ENCODE assay signal across 9 mouse cellular contexts in the genomic region with DNA sequence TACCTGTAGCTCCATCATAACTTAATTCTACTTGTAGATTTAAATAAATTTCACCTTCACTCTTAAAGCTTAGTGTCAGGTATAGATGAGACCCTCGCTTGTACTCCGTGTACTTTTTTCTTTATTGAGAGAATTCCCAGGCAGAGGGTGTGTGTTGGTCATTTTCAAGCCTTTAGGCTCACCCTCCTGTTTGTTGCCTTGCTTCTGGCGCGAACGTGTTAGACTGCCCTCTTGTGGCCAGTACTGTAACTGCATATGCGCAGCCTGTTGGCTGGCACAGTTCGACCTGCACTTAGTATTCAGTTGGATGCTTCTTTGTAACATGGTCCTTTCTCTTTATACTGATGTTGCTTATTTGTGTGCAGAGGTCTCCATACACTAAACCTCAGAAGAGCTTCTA.
DNase-seq lines count a peak whose midpoint lies in the region; ATAC-seq and TF ChIP-seq lines count a peak whose summit lies in the region.
"Had no signal": no experiment of that assay in that cellular context is flagged by ENCODE, and none has a peak within 500 bp of the region (broad histone marks: within the 10 kb centered on the region; RNA-seq: fewer than 3 reads in every experiment).

No protein-coding gene starts in this region.

- no peaks in the 10 kb centered on the region for H3K9me3 ChIP-seq in E14TG2a.4 (ENCODE audit: low read length)
- H3K9me3 ChIP-seq in kidney, embryonic 16.5 days (ENCODE audit: low read length): no peaks in the 10 kb centered on the region
- no peaks in the 10 kb centered on the region for H3K9me3 ChIP-seq in lung, postnatal 0 days (ENCODE audit: low read length)
- H3K9me3 ChIP-seq: heart, embryonic 13.5 days had no signal

- WGBS in kidney, embryonic 16.5 days: 3% methylated on average over 7 of the region's 7 CpGs
- 4% methylated on average over 7 of the region's 7 CpGs for whole genome bisulfite sequencing in lung, postnatal 0 days

- DNase-seq in adrenal gland, adult 18-20 months (ENCODE audit: low spot score in 2 of 2): peak; percentile 64 to 68
- DNase-seq in lung, postnatal 0 days (ENCODE audit: low spot score): peak; percentile 69
- peak; percentile 58 for DNase-seq in ovary, postnatal 36 days (ENCODE audit: low spot score)
- DNase-seq in urinary bladder, postnatal 25 days (ENCODE audit: low spot score): peak; percentile 64

- ATAC-seq in common myeloid progenitor, adult 5-6 weeks (replicated peaks; ENCODE audit: low read depth, poor library complexity, severe bottlenecking): peak; percentile 90
- ATAC-seq in granulocyte monocyte progenitor cell, adult 5-6 weeks (replicated peaks; ENCODE audit: poor library complexity, severe bottlenecking): peak; percentile 76
- peak; percentile 54; the same call in 1 of the 2 replicates for ATAC-seq in kidney, embryonic 16.5 days (ENCODE audit: low FRiP score, low TSS enrichment)
- ATAC-seq in lung, postnatal 0 days: peak; percentile 33; the same call in 1 of the 2 replicates

- no peak overlapping the region for H3K4me3 ChIP-seq in E14TG2a.4 (replicated peaks; ENCODE audit: low read length)
- H3K4me3 ChIP-seq in kidney, embryonic 16.5 days (ENCODE audit: low read length): no peak overlapping the region
- H3K4me3 ChIP-seq in lung, postnatal 0 days (ENCODE audit: low read depth, low read length): no peak overlapping the region
- H3K4me3 ChIP-seq: heart, embryonic 13.5 days had no signal

- no peak overlapping the region for H3K4me2 ChIP-seq in kidney, embryonic 16.5 days (replicated peaks; ENCODE audit: low read depth, low read length)
- H3K4me2 ChIP-seq in lung, postnatal 0 days (replicated peaks; ENCODE audit: low read depth, low read length): no peak overlapping the region
- H3K4me2 ChIP-seq: heart, embryonic 13.5 days had no signal

- peak; percentile 92 for TF ChIP-seq CTCF in E14TG2a.4 (conservative IDR thresholded peaks at IDR 0.05; ENCODE audit: low read length)
- peak; percentile 99 for TF ChIP-seq CTCF in lung, postnatal 0 days (IDR thresholded peaks at IDR 0.05)

- H3K9ac ChIP-seq in kidney, embryonic 16.5 days (replicated peaks; ENCODE audit: low read length): no peak overlapping the region
- no peak overlapping the region for H3K9ac ChIP-seq in lung, postnatal 0 days (replicated peaks; ENCODE audit: low read depth)
- H3K9ac ChIP-seq: heart, embryonic 13.5 days had no signal

- no peaks in the 10 kb centered on the region for H3K36me3 ChIP-seq in E14TG2a.4 (ENCODE audit: insufficient read depth, low read length)
- no peaks in the 10 kb centered on the region for H3K36me3 ChIP-seq in kidney, embryonic 16.5 days (ENCODE audit: insufficient read depth, low read length)
- H3K36me3 ChIP-seq in lung, postnatal 0 days (ENCODE audit: insufficient read depth, low read length): no peaks in the 10 kb centered on the region
- H3K36me3 ChIP-seq: heart, embryonic 13.5 days had no signal

- no peak for TF ChIP-seq EP300 in lung, postnatal 0 days (IDR thresholded peaks at IDR 0.05)

- H3K4me1 ChIP-seq in E14TG2a.4 (replicated peaks; ENCODE audit: low read depth, low read length): peaks cover 6% of the 10 kb centered on the region; the same call in 1 of the 2 replicates
- no peaks in the 10 kb centered on the region for H3K4me1 ChIP-seq in kidney, embryonic 16.5 days (ENCODE audit: insufficient read depth, low read length)
- H3K4me1 ChIP-seq in lung, postnatal 0 days (ENCODE audit: insufficient read depth, low read depth, low read length): no peaks in the 10 kb centered on the region
- H3K4me1 ChIP-seq: heart, embryonic 13.5 days had no signal

- H3K27ac ChIP-seq in kidney, embryonic 16.5 days (ENCODE audit: low read length): no peak overlapping the region
- no peak overlapping the region for H3K27ac ChIP-seq in lung, postnatal 0 days (ENCODE audit: low read length)
- H3K27ac ChIP-seq: heart, embryonic 13.5 days had no signal

- no peaks in the 10 kb centered on the region for H3K27me3 ChIP-seq in E14TG2a.4 (ENCODE audit: insufficient read depth, low read length)
- H3K27me3 ChIP-seq in kidney, embryonic 16.5 days (ENCODE audit: insufficient read depth, low read length): no peaks in the 10 kb centered on the region
- no peaks in the 10 kb centered on the region for H3K27me3 ChIP-seq in lung, postnatal 0 days (replicated peaks; ENCODE audit: insufficient read depth, low read length)

Comparison
In these comparisons a context has a peak if more than half of its experiments do, and no peak if none do; other contexts are left out.
1. ATAC-seq: peak in every context shown above with its lines; median percentile 90 in common myeloid progenitor, adult 5-6 weeks; 76 in granulocyte monocyte progenitor cell, adult 5-6 weeks; 54 in kidney, embryonic 16.5 days; 33 in lung, postnatal 0 days.